Mouse (Mus musculus): ENCODE results near the gene Kbtbd8. TPM values are rescaled to one million over a fixed set of nuclear protein-coding genes. Genes with fewer than 3 reads are reported as not detected.
A peak's percentile ranks its signal among the peaks of the same experiment; 100 is the strongest.

The Kbtbd8 gene
- polyA plus RNA-seq (2012; rRNA removed) (1.6 and 1.8 TPM in 2 replicates), polyA plus RNA-seq (2014; fragmentation: Nextera tagmentation; extraction: Ambion mirVana) (2.2 and 2.9 TPM in 2 replicates)

GRCm38 (mm10) chr6:95116946-95117345, at the start of gene Kbtbd8:
Gene Kbtbd8 (plus strand): TSS chr6:95117240.
- H3K27me3 ChIP-seq (ENCODE audit: control insufficient read depth, insufficient read depth, low read length), result 0 out of 2 replicates have a peak, but pooled peaks cover 9% of the 10 kb centered on the region
- H3K9me3 ChIP-seq (ENCODE audit: control insufficient read depth, low read length), result no peaks in the 10 kb centered on the region
- H3K9ac ChIP-seq (ENCODE audit: low read depth, low read length, severe bottlenecking), result peak within 1 kb of the TSS; percentile 65
- TF ChIP-seq POLR2A (IDR thresholded peaks at IDR 0.05; ENCODE audit: borderline replicate concordance, extremely low read depth, insufficient read depth, insufficient read length), result no peak
- DNase-seq (ENCODE audit: low spot score) (no peak), ATAC-seq (ENCODE audit: low FRiP score, low read depth) (no peak)
- WGBS, result 26% methylated on average over 13 of the region's 13 CpGs
- H3K4me1 ChIP-seq (ENCODE audit: control insufficient read depth, insufficient read depth, low read length), result 0 out of 2 replicates have a peak, but pooled peaks cover 3% of the 10 kb centered on the region
- H3K4me2 ChIP-seq (replicated peaks; ENCODE audit: low read depth, low read length, severe bottlenecking), result peak within 1 kb of the TSS; percentile 73
- H3K27ac ChIP-seq (replicated peaks; ENCODE audit: low read depth, low read length), result no peak within 1 kb of the TSS
- peaks cover 3% of the 10 kb centered on the region for H3K36me3 ChIP-seq (ENCODE audit: control insufficient read depth, insufficient read depth, low read length)
- peak within 1 kb of the TSS; percentile 61 for H3K4me3 ChIP-seq (replicated peaks; ENCODE audit: low read length)

DNA sequence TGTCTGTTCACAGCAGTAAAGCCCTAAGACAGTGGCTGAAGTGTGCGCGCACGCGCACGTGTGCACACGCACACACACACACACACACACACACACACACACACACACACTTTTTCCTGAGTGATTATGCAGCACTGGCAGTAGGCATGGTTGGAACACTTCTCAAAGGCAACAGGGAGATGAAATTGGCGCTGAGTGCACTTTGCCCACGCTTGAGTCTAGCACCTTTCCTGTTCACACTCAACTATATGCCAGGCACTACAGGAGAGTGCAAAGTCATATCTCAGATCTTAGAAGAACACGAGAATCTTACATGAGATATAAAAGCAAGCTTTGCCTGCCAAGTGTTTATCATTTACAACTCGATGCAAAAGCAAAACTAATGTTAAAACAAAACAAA, 47.3 kb upstream of the Kbtbd8 start:
- no peak overlapping the region for H3K4me2 ChIP-seq (replicated peaks; ENCODE audit: low read depth, low read length, severe bottlenecking)
- 89% methylated on average over 10 of the region's 10 CpGs for WGBS
- no peak overlapping the region for H3K27ac ChIP-seq (replicated peaks; ENCODE audit: low read depth, low read length)
- no peaks in the 10 kb centered on the region for H3K9me3 ChIP-seq (ENCODE audit: control insufficient read depth, low read length)
- no peak for TF ChIP-seq POLR2A (IDR thresholded peaks at IDR 0.05; ENCODE audit: borderline replicate concordance, extremely low read depth, insufficient read depth, insufficient read length)
- no peak for ATAC-seq (ENCODE audit: low FRiP score, low read depth)
- no peaks in the 10 kb centered on the region for H3K27me3 ChIP-seq (ENCODE audit: control insufficient read depth, insufficient read depth, low read length)
- no peaks in the 10 kb centered on the region for H3K36me3 ChIP-seq (ENCODE audit: control insufficient read depth, insufficient read depth, low read length)
- no peak for DNase-seq (ENCODE audit: low spot score)
- no peaks in the 10 kb centered on the region for H3K4me1 ChIP-seq (ENCODE audit: control insufficient read depth, insufficient read depth, low read length)
- no peak overlapping the region for H3K9ac ChIP-seq (ENCODE audit: low read depth, low read length, severe bottlenecking)
- H3K4me3 ChIP-seq (replicated peaks; ENCODE audit: low read length), result no peak overlapping the region

GRCm38 (mm10) chr6:95085276-95085675, 31.8 kb upstream of the Kbtbd8 start:
- ATAC-seq (ENCODE audit: low FRiP score, low read depth), result no peak
- no peak for TF ChIP-seq POLR2A (IDR thresholded peaks at IDR 0.05; ENCODE audit: borderline replicate concordance, extremely low read depth, insufficient read depth, insufficient read length)
- no peak for DNase-seq (ENCODE audit: low spot score)
- no peaks in the 10 kb centered on the region for H3K9me3 ChIP-seq (ENCODE audit: control insufficient read depth, low read length)
- WGBS, result 47% methylated on average over 1 of the region's 1 CpGs
- H3K27me3 ChIP-seq (ENCODE audit: control insufficient read depth, insufficient read depth, low read length), result no peaks in the 10 kb centered on the region
- no peak overlapping the region for H3K4me3 ChIP-seq (replicated peaks; ENCODE audit: low read length)
- no peak overlapping the region for H3K9ac ChIP-seq (ENCODE audit: low read depth, low read length, severe bottlenecking)
- H3K4me2 ChIP-seq (replicated peaks; ENCODE audit: low read depth, low read length, severe bottlenecking), result no peak overlapping the region
- H3K4me1 ChIP-seq (ENCODE audit: control insufficient read depth, insufficient read depth, low read length), result no peaks in the 10 kb centered on the region
- no peaks in the 10 kb centered on the region for H3K36me3 ChIP-seq (ENCODE audit: control insufficient read depth, insufficient read depth, low read length)
- H3K27ac ChIP-seq (replicated peaks; ENCODE audit: low read depth, low read length), result no peak overlapping the region

- Histone ChIP-seq H3K9me3 (ENCODE audit: control insufficient read depth, low read length) (no peaks in the 10 kb centered on the region), H3K27me3 (ENCODE audit: control insufficient read depth, insufficient read depth, low read length) (no peaks in the 10 kb centered on the region), H3K4me3 (replicated peaks; ENCODE audit: low read length) (no peak overlapping the region), H3K4me2 (replicated peaks; ENCODE audit: low read depth, low read length, severe bottlenecking) (no peak overlapping the region), H3K9ac (ENCODE audit: low read depth, low read length, severe bottlenecking) (no peak overlapping the region), H3K36me3 (ENCODE audit: control insufficient read depth, insufficient read depth, low read length) (no peaks in the 10 kb centered on the region), H3K4me1 (ENCODE audit: control insufficient read depth, insufficient read depth, low read length) (no peaks in the 10 kb centered on the region), H3K27ac (replicated peaks; ENCODE audit: low read depth, low read length) (no peak overlapping the region)
- no peak for DNase-seq (ENCODE audit: low spot score)
- ATAC-seq (ENCODE audit: low FRiP score, low read depth), result no peak
- TF ChIP-seq POLR2A (IDR thresholded peaks at IDR 0.05; ENCODE audit: borderline replicate concordance, extremely low read depth, insufficient read depth, insufficient read length), result no peak
- 62% methylated on average over 6 of the region's 6 CpGs for WGBS
Measured at GRCm38 (mm10) chr6:95087154-95087846, 29.7 kb upstream of the Kbtbd8 start.

DNA sequence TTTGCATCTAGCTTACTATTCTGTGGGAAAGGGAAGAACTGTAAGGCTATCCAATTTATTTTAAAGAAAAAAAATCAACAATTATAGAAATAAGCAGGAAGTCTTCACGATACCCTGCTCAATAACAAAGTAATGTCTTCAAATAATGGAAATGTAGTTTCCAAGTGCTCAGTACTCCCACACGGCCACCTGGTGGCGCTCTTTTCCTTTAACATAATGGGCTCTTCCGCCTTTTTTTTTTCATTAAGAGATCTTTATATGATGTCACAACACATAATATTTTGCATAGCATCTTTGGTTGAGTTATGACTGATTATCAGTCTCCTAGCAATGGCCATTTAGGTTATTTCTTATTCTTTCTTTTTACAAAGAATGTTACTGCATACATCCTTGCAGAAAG, 29.0 kb upstream of the Kbtbd8 start:
- H3K4me3 ChIP-seq (replicated peaks; ENCODE audit: low read length), result no peak overlapping the region
- H3K36me3 ChIP-seq (ENCODE audit: control insufficient read depth, insufficient read depth, low read length), result no peaks in the 10 kb centered on the region
- ATAC-seq (ENCODE audit: low FRiP score, low read depth), result no peak
- no peak overlapping the region for H3K9ac ChIP-seq (ENCODE audit: low read depth, low read length, severe bottlenecking)
- no peak for TF ChIP-seq POLR2A (IDR thresholded peaks at IDR 0.05; ENCODE audit: borderline replicate concordance, extremely low read depth, insufficient read depth, insufficient read length)
- no peak overlapping the region for H3K4me2 ChIP-seq (replicated peaks; ENCODE audit: low read depth, low read length, severe bottlenecking)
- no peak for DNase-seq (ENCODE audit: low spot score)
- H3K27ac ChIP-seq (replicated peaks; ENCODE audit: low read depth, low read length), result no peak overlapping the region
- no peaks in the 10 kb centered on the region for H3K9me3 ChIP-seq (ENCODE audit: control insufficient read depth, low read length)
- no peaks in the 10 kb centered on the region for H3K4me1 ChIP-seq (ENCODE audit: control insufficient read depth, insufficient read depth, low read length)
- 53% methylated on average over 4 of the region's 4 CpGs for WGBS
- no peaks in the 10 kb centered on the region for H3K27me3 ChIP-seq (ENCODE audit: control insufficient read depth, insufficient read depth, low read length)
